Mouse (Mus musculus) liver, embryonic 14.5 days (tissue): ENCODE results near the gene Hoxb5.

Source experiments
- CTCF ChIP-seq: IDR thresholded peaks from 2 replicates; pipeline ENCODE4 v1.5.1; 2016; ENCODE audit warnings: antibody characterized with exemption, low read depth, control low read depth
- EP300 ChIP-seq: IDR thresholded peaks from 2 replicates; pipeline ENCODE4 v1.6.1; 2016; ENCODE audit warnings: antibody characterized with exemption, low read depth

- no peak for TF ChIP-seq CTCF
- TF ChIP-seq EP300 = no peak
These were observed 40.8 kb upstream of the Hoxb5 start for GRCm38 (mm10) chr11:96262262-96262830.
